Mouse (Mus musculus) G1E (cell line): ENCODE measurements around the gene Dnm3.

Experiments
- CTCF ChIP-seq: IDR thresholded peaks from 2 replicates; pipeline ENCODE4 v1.5.1; 2012; ENCODE audit warnings: low read depth, low read length, inconsistent platforms, mixed read lengths
- GATA1 ChIP-seq: IDR thresholded peaks from 2 replicates; pipeline ENCODE4 v1.6.1; 2012; ENCODE audit warnings: borderline replicate concordance, low read length, inconsistent platforms, mixed read lengths
- GATA2 ChIP-seq: IDR thresholded peaks from 2 replicates; pipeline ENCODE4 v1.6.1; 2012; ENCODE audit warnings: low read depth, low read length, inconsistent platforms, borderline replicate concordance
- POLR2AphosphoS5 ChIP-seq: IDR thresholded peaks from 2 replicates; pipeline ENCODE4 v1.6.1; 2012; ENCODE audit warnings: low read depth, low read length, inconsistent platforms; ENCODE audit not compliant: insufficient replicate concordance

GRCm38 (mm10) chr1:161976255-161977182 is 501.3 kb downstream of the Dnm3 start:
- peak; percentile 62 for TF ChIP-seq CTCF
- no peak for TF ChIP-seq POLR2AphosphoS5
- no peak for TF ChIP-seq GATA1
- TF ChIP-seq GATA2: no peak
